Mouse (Mus musculus): ENCODE results near the gene Jarid2. TPM values are rescaled to one million over a fixed set of nuclear protein-coding genes. Genes with fewer than 3 reads are reported as not detected.

Gene Jarid2
- polyA plus RNA-seq, 1 experiment from 2014 or later = 33.3 TPM

DNA sequence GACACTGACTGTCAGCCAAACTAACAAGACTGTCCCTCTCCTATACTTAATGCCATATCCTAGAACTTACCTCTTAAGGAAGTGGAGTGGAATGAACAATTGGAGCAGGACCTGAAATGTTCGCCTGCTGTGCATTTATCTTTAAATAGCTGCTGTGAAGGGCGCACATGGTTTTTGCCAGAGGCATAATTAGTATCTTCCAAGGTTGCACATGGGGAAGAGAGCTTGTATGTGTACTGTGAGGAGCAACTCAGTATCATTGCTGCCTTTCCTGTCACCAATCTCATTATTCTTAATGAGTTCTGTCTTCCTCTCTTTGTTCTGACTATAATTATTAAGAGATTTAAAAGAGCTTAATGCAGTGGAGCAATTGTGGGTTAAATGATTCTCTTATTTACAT lies 147.5 kb downstream of the Jarid2 start:
- no peak overlapping the region for H3K9ac ChIP-seq
- 0 out of 2 replicates have a peak, but pooled peaks cover 9% of the 10 kb centered on the region for H3K4me1 ChIP-seq
- no peak overlapping the region for H3K4me2 ChIP-seq
- no peak overlapping the region for H3K4me3 ChIP-seq
- WGBS = 63% methylated on average over 2 of the region's 2 CpGs
- H3K36me3 ChIP-seq = peaks cover 9% of the 10 kb centered on the region; the same call in 1 of the 2 replicates
- no peaks in the 10 kb centered on the region for H3K27me3 ChIP-seq
- no peaks in the 10 kb centered on the region for H3K9me3 ChIP-seq
- ATAC-seq (ENCODE audit: insufficient number of reproducible peaks, low FRiP score, low TSS enrichment, low read depth) = no peak
- no peak overlapping the region for H3K27ac ChIP-seq

DNA sequence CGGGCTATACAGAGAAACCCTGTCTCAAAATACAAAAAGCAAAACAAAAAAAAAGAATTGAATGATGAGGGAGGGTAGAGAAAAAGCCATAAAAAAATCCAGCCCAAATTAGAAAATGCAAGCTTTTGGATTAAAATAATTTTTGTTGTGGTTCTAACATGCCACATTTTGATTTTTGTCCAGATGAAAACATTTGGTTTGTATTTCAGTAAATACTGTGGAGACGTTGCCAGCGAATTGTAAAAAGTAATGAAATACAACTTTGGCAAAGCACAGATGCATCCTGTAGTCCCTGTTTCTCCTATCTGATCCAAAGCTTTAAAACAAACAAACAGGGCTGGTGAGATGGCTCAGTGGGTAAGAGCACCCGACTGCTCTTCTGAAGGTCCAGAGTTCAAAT lies 151.7 kb downstream of the Jarid2 start:
- no peak overlapping the region for H3K27ac ChIP-seq
- no peak overlapping the region for H3K4me3 ChIP-seq
- H3K36me3 ChIP-seq = no peaks in the 10 kb centered on the region
- H3K4me1 ChIP-seq = 0 out of 2 replicates have a peak, but pooled peaks cover 9% of the 10 kb centered on the region
- H3K27me3 ChIP-seq = no peaks in the 10 kb centered on the region
- H3K9ac ChIP-seq = no peak overlapping the region
- ATAC-seq (ENCODE audit: insufficient number of reproducible peaks, low FRiP score, low TSS enrichment, low read depth) = no peak
- H3K9me3 ChIP-seq = no peaks in the 10 kb centered on the region
- WGBS = 68% methylated on average over 4 of the region's 4 CpGs
- H3K4me2 ChIP-seq = no peak overlapping the region

DNA sequence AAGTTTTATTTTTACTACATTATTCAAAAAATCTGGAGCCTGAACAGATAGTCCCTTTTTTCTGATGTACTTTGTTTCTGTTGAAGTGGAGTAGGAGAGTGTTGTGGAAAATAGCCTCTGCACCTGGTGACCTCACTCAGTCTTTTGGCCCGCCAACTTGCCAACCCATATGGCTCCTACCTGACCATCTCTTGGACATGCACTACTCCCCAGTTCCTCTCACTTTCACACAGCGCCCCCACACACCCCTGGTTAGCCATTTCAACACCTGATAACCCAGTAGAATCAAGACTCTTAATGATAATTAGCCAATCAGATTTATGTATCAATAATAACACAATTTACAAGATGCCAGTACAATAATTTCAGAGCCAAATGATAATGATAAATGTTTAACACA lies 156.9 kb downstream of the Jarid2 start:
- Histone ChIP-seq H3K4me2 (no peak overlapping the region), H3K4me3 (no peak overlapping the region), H3K9ac (no peak overlapping the region), H3K9me3 (no peaks in the 10 kb centered on the region), H3K4me1 (no peaks in the 10 kb centered on the region), H3K27me3 (no peaks in the 10 kb centered on the region), H3K36me3 (0 out of 2 replicates have a peak, but pooled peaks cover 10% of the 10 kb centered on the region), H3K27ac (no peak overlapping the region)
- WGBS = 90% methylated on average over 2 of the region's 2 CpGs
- ATAC-seq (ENCODE audit: insufficient number of reproducible peaks, low FRiP score, low TSS enrichment, low read depth) = no peak

DNA sequence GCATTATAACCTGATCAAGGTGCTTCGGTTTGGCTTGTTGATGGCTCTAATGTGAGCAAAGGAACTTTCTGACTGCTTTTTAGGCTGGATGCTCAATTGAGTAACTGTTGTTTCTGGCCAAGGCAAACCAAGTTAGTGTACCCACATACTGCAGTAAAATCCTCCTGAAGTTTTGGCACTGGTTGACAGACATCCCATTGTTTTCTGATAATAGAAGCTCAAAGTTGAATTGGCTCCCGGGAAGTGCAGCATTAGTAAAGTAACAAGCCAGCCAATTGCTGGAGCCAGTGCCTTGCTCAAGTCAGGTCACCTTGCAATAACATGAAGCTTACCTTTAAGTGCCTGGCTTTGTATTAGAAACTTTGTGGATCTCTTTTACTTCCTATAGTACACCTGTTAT lies 161.3 kb downstream of the Jarid2 start:
- no peak overlapping the region for H3K4me2 ChIP-seq
- H3K36me3 ChIP-seq = peaks cover 10% of the 10 kb centered on the region; the same call in 1 of the 2 replicates
- H3K4me3 ChIP-seq = no peak overlapping the region
- no peak for ATAC-seq (ENCODE audit: insufficient number of reproducible peaks, low FRiP score, low TSS enrichment, low read depth)
- no peak overlapping the region for H3K27ac ChIP-seq
- H3K27me3 ChIP-seq = no peaks in the 10 kb centered on the region
- WGBS = 81% methylated on average over 2 of the region's 2 CpGs
- H3K9ac ChIP-seq = no peak overlapping the region
- no peaks in the 10 kb centered on the region for H3K4me1 ChIP-seq
- H3K9me3 ChIP-seq = no peaks in the 10 kb centered on the region

DNA sequence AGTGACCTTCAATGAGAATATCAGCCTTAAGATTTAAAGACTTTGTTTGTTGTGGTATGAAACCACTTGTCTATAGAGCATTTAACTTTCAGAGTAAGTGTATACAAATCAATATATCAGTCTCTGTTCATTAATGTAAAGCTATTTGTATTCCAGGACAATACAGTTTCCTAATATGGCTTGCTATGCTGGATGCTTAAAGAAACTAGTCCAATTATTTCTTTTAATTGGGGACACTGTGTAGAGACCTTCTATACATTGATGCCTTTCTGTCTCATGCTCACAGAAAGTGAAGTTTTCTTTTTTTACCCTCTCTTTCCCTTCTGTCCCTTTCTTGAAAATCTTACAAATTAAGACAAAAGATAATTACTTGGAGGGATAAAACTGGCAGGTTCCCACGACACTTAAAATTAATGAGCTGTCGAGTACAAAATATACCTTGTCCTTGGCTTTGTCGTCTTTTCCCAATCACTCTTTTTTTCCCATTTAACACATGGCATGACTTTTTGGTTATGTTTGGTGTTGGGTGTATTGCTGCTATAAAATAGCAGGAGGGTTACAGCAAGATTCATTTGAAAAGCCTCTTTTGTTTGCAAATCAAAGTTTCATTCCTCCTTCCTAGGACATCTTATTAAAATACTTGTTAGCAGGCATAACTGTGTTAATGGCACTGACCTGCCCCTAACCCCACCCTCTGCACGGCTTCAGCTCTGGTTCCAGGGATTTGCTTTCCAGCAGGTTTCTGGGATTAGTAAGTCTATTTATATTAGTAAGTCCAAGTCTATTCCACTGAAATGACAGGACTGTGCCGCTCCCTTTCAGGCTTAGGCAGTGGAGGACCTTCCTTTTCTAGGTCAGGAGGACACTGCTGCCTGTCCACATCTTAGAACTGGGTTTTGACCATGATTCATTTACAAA lies 162.8 kb downstream of the Jarid2 start:
- Histone ChIP-seq H3K9ac (no peak overlapping the region), H3K36me3 (peaks cover 23% of the 10 kb centered on the region), H3K4me2 (no peak overlapping the region), H3K27ac (no peak overlapping the region), H3K4me3 (no peak overlapping the region), H3K27me3 (no peaks in the 10 kb centered on the region), H3K9me3 (no peaks in the 10 kb centered on the region), H3K4me1 (no peaks in the 10 kb centered on the region)
- 33% methylated on average over 5 of the region's 5 CpGs for WGBS
- ATAC-seq (ENCODE audit: insufficient number of reproducible peaks, low FRiP score, low TSS enrichment, low read depth) = no peak

DNA sequence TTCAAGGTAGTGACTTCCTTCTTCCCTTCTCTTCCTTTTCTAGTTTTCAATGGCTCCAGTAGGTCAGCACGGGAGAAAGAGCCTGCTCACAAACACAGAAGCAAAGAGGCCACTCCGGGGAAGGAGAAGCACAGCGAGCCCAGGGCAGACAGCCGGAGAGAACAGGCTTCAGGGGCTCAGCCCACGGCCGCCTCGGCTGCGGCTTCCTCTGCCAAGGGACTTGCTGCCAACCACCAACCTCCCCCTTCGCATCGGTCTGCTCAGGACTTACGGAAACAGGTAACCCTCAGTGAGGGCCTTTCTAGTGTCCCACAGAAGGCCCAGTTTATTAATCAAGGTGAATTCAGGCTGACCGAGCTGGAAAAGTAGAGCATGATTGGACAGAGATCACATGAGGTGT lies 166.9 kb downstream of the Jarid2 start:
- Histone ChIP-seq H3K27ac (no peak overlapping the region), H3K27me3 (no peaks in the 10 kb centered on the region), H3K4me3 (no peak overlapping the region), H3K4me2 (no peak overlapping the region), H3K9me3 (no peaks in the 10 kb centered on the region), H3K9ac (no peak overlapping the region), H3K36me3 (peaks cover 26% of the 10 kb centered on the region), H3K4me1 (no peaks in the 10 kb centered on the region)
- 93% methylated on average over 12 of the region's 12 CpGs for WGBS
- no peak for ATAC-seq (ENCODE audit: insufficient number of reproducible peaks, low FRiP score, low TSS enrichment, low read depth)

DNA sequence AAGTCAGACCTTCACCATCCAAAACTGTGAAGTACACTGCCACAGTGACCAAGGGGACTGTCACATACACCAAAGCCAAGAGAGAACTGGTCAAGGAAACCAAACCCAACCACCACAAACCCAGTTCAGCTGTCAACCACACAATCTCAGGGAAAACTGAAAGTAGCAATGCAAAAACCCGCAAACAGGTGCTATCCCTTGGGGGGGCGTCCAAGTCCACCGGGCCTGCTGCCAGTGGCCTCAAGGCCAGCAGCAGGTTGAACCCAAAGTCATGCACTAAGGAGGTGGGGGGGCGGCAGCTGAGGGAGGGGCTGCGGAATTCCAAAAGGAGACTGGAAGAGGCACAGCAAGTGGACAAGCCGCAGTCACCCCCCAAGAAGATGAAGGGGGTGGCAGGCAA lies 173.0 kb downstream of the Jarid2 start:
- Histone ChIP-seq H3K9ac (no peak overlapping the region), H3K4me1 (peaks cover 26% of the 10 kb centered on the region), H3K27ac (no peak overlapping the region), H3K4me3 (no peak overlapping the region), H3K4me2 (no peak overlapping the region), H3K36me3 (peaks cover 50% of the 10 kb centered on the region), H3K9me3 (no peaks in the 10 kb centered on the region), H3K27me3 (no peaks in the 10 kb centered on the region)
- ATAC-seq (ENCODE audit: insufficient number of reproducible peaks, low FRiP score, low TSS enrichment, low read depth) = no peak
- 85% methylated on average over 6 of the region's 6 CpGs for WGBS

DNA sequence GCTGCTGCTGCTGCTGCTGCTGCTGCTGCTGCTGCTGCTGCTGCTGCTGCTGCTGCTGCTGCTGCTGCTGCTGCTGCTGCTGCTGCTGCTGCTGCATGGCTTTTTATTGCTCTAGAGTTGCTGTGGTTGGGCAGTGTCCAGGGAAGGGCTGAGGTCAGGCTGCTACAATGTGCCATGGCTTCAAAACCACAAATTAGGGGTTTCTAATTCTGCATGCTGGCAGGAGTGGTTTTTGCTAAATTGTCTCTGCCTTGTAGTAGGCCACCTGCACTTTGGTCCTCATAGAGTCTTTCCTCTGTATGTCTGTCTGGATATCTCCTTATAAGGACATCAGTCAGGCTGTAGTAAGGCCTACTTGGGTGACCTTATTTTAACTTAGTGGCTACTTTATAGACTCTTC lies 174.1 kb downstream of the Jarid2 start:
- Histone ChIP-seq H3K4me3 (no peak overlapping the region), H3K36me3 (peaks cover 41% of the 10 kb centered on the region)

DNA sequence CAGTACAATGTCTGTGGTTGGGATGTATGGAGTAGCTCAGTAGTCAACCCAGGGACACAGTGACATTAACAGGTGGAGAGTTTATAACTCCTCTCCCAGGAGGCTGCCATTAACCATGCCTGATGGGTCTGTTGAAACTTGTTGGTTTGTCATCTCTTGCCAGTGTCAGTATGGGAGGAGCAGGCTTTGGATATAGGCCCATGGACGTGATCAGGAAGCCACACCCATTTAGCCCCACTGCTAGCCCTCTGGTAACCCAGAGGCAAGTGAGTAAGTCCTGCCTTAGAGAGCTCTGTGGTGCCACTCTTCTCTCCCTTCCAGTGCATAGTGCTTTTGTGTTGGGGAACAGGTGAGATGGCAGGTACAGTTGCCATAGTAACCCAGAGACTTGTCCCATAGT lies 175.0 kb downstream of the Jarid2 start:
- Histone ChIP-seq H3K36me3 (peaks cover 41% of the 10 kb centered on the region), H3K27me3 (no peaks in the 10 kb centered on the region), H3K4me3 (no peak overlapping the region), H3K27ac (no peak overlapping the region), H3K4me1 (peaks cover 45% of the 10 kb centered on the region), H3K9me3 (no peaks in the 10 kb centered on the region), H3K9ac (no peak overlapping the region), H3K4me2 (no peak overlapping the region)
- 61% methylated on average over 1 of the region's 1 CpGs for WGBS
- ATAC-seq (ENCODE audit: insufficient number of reproducible peaks, low FRiP score, low TSS enrichment, low read depth) = no peak

More for the DNA sequence above, 174.1 kb downstream of the Jarid2 start:
- Histone ChIP-seq H3K9me3 (no peaks in the 10 kb centered on the region), H3K4me1 (peaks cover 37% of the 10 kb centered on the region), H3K9ac (no peak overlapping the region), H3K4me2 (no peak overlapping the region), H3K27ac (no peak overlapping the region), H3K27me3 (no peaks in the 10 kb centered on the region)
- ATAC-seq (ENCODE audit: insufficient number of reproducible peaks, low FRiP score, low TSS enrichment, low read depth) = no peak

DNA sequence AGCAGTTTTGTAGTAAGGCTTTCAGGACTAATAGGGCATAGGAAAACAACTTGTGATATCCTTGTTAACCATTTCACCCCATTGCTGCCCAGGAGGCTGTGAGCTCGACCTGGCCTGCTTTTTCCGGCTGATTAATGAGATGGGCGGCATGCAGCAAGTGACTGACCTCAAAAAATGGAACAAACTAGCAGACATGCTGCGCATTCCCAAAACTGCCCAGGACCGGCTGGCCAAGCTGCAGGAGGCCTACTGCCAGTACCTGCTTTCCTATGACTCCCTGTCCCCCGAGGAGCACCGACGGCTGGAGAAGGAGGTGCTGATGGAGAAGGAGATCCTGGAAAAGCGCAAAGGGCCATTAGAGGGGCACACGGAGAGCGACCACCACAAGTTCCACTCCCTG lies 176.9 kb downstream of the Jarid2 start:
- H3K36me3 ChIP-seq = peaks cover 56% of the 10 kb centered on the region

DNA sequence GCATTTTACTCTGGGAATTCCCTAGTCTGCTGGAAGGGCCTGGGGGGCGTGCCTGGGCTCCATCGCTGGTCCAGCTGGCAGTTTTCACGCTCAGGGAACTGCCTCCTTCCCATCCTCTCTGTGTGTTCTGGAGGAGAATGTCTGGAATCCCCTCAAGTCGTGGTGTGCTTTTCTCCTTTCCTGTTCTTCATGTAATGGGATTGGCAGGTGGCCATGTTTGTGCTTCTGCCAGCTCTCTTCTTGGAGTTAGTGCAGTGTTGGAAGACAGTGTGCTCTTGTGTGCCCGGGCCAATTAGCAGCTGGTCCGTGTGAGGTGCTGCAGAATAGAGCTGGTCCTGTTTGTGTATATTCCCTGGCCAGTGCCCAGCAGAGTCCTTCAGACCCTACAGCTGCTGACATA lies 178.4 kb downstream of the Jarid2 start:
- H3K9me3 ChIP-seq = no peaks in the 10 kb centered on the region
- H3K27me3 ChIP-seq = no peaks in the 10 kb centered on the region
- WGBS = 19% methylated on average over 6 of the region's 6 CpGs
- no peak overlapping the region for H3K4me3 ChIP-seq
- peaks cover 59% of the 10 kb centered on the region for H3K4me1 ChIP-seq
- no peak overlapping the region for H3K9ac ChIP-seq
- H3K27ac ChIP-seq = peak overlapping the region; percentile 81
- H3K4me2 ChIP-seq = no peak overlapping the region
- peak; percentile 93 for ATAC-seq (ENCODE audit: insufficient number of reproducible peaks, low FRiP score, low TSS enrichment, low read depth)
- peaks cover 51% of the 10 kb centered on the region for H3K36me3 ChIP-seq

More for the DNA sequence above, 176.9 kb downstream of the Jarid2 start:
- Histone ChIP-seq H3K4me3 (no peak overlapping the region), H3K9ac (no peak overlapping the region), H3K9me3 (no peaks in the 10 kb centered on the region), H3K4me2 (no peak overlapping the region), H3K4me1 (peaks cover 50% of the 10 kb centered on the region), H3K27ac (no peak overlapping the region), H3K27me3 (no peaks in the 10 kb centered on the region)
- ATAC-seq (ENCODE audit: insufficient number of reproducible peaks, low FRiP score, low TSS enrichment, low read depth) = no peak
- 87% methylated on average over 11 of the region's 11 CpGs for WGBS

DNA sequence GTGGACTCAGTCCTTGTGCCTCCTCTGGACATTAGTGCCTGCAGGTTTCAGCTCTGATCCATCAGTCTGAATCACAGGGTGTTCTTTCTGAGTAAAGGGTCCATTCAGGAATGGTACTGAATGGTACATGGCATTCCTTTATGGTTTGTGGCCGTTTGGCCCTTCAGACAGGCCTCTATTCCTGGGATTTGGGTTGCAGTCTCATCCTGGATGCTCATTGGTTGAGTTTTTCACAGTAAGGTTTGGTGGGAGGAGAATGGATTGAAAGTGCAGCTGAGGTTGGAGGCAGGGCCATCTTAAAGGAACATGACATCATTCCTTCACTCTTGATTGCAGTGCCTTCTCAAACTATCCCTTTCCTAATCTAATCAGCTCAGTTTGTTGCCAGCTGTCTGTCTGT lies 179.5 kb downstream of the Jarid2 start:
- H3K27ac ChIP-seq = no peak overlapping the region
- 24% methylated on average over 1 of the region's 1 CpGs for WGBS
- no peaks in the 10 kb centered on the region for H3K9me3 ChIP-seq
- H3K4me1 ChIP-seq = peaks cover 62% of the 10 kb centered on the region
- no peak overlapping the region for H3K4me2 ChIP-seq
- H3K4me3 ChIP-seq = no peak overlapping the region
- H3K27me3 ChIP-seq = no peaks in the 10 kb centered on the region
- no peak for ATAC-seq (ENCODE audit: insufficient number of reproducible peaks, low FRiP score, low TSS enrichment, low read depth)
- H3K36me3 ChIP-seq = peaks cover 53% of the 10 kb centered on the region
- H3K9ac ChIP-seq = no peak overlapping the region
